Mouse (Mus musculus): ENCODE results near the gene Sox10. TPM values are rescaled to one million over a fixed set of nuclear protein-coding genes. Genes with fewer than 3 reads are reported as not detected.

The Sox10 gene
- polyA plus RNA-seq, 1 experiment: not detected

DNA sequence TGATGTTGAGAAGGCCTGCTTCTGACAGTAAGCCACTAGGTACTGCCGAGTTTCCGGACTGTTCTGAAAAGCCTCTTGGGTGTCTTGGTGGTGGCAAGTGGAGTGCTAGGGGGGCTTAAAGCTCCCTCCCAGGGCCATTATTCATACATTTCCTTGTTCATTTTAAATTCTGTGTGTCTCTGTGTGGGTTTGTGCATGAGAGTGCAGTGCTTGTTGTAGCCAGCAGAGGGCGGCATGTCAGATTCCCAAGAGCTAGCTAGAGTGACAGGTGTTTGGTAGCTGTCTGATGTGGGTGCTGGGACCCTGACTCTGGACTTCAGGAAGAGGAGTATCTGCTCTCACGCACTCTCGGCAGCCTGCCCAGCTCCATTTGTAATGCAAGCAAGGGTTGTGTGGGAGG is 36.8 kb downstream of the Sox10 start:
- TF ChIP-seq POLR2A (IDR thresholded peaks at IDR 0.05; ENCODE audit: borderline replicate concordance, low read depth, low read length) (no peak), CTCF (IDR thresholded peaks at IDR 0.05; ENCODE audit: low read depth, low read length) (peak; percentile 38; the same call in 1 of the 2 replicates)

DNA sequence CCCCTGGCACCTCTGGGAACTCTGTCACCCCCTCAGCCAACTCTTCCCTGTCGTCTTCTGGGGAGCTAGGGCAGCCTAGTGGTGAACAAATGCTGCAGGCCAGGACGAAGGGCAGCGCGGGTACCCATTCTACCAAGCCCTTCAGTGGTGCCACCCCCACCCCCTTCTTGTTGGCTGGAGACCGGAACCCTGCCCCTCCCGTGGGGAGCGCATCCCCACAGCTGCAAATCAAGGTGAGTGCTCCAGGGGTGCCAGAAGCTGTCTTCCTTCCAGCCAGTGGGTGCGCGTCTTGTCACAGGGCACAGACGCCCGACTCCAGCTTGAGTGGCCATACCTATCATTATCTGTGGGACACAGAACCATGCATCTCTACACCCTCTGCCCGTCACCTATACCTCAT is 37.9 kb downstream of the Sox10 start:
- TF ChIP-seq POLR2A (IDR thresholded peaks at IDR 0.05; ENCODE audit: borderline replicate concordance, low read depth, low read length): no peak
- no peak for TF ChIP-seq CTCF (IDR thresholded peaks at IDR 0.05; ENCODE audit: low read depth, low read length)
- H3K4me1 ChIP-seq (ENCODE audit: control insufficient read depth, insufficient read depth, low read length): no peaks in the 10 kb centered on the region

More for the DNA sequence above, 36.8 kb downstream of the Sox10 start:
- no peak overlapping the region for H3K27ac ChIP-seq (ENCODE audit: insufficient read depth, low read depth, low read length)
- H3K4me3 ChIP-seq (ENCODE audit: insufficient read depth, low read length): no peak overlapping the region
- H3K4me1 ChIP-seq (ENCODE audit: control insufficient read depth, insufficient read depth, low read length): no peaks in the 10 kb centered on the region

DNA sequence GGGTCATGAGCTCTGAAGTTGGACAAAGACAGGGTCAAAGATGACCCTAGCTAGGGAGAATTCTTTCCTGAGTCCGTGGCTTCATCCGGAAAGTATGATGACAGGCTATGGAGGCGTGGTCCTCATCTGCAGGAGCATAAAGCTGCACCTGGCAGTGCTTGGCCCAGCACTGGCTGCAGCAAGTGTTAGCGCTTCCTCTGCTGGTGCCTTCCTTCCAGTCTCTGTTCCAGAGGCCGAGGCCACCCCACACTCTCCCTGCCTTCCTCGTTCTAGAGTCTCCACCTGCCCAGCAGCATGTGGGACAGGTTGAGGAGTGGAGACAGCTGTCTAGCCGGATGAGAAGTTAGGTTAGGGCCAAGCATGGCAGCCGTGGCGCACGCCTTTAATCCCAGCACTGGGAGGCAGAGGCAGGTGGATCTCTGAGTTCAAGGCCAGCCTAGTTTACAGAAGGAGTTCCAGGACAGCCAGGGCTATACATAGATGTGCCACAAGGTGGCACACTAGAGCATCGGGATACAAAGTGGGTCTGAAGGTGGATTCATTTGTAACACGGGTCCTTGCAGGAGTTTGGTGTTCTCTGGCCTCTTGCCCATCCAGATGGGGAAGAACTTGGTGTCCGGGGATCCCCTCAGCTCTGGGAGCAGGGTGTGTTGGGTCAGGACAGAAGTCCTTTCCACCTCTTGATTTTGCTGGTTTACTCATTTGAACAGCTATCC is 38.7 kb downstream of the Sox10 start:
- H3K27ac ChIP-seq (ENCODE audit: insufficient read depth, low read depth, low read length): no peak overlapping the region
- H3K4me3 ChIP-seq (ENCODE audit: insufficient read depth, low read length): no peak overlapping the region
- H3K4me1 ChIP-seq (ENCODE audit: control insufficient read depth, insufficient read depth, low read length): no peaks in the 10 kb centered on the region
- TF ChIP-seq CTCF (IDR thresholded peaks at IDR 0.05; ENCODE audit: low read depth, low read length) (peak; percentile 40), POLR2A (IDR thresholded peaks at IDR 0.05; ENCODE audit: borderline replicate concordance, low read depth, low read length) (no peak)

More for the DNA sequence above, 37.9 kb downstream of the Sox10 start:
- Histone ChIP-seq H3K4me3 (ENCODE audit: insufficient read depth, low read length) (no peak overlapping the region), H3K27ac (ENCODE audit: insufficient read depth, low read depth, low read length) (no peak overlapping the region)

DNA sequence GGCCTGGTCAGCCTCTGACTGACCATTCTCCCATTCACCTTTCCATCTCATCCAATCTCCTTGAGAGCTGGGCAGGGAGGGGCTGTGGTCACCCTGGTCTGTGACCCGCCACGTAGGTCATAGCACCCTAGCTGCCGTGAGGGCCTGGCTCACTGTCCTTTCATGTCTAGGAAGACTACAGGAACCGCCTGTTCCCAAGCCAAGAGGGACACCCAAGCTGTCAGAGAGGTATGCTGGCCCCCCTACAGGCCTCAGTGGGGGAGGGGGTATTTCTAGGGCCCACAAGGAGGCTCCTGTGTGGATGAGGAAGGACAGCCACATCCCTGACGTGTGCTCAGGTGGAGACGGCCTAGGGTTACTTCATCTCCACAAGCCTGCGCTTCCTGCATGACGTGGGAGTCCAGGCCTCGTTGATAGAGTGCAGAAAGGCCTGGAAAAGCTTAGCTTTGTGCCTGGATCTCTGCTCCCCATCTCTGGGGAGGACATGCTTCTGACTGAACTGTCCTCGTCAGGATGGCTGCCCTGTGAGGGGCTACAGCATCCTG is 40.6 kb downstream of the Sox10 start:
- H3K27ac ChIP-seq (ENCODE audit: insufficient read depth, low read depth, low read length): no peak overlapping the region
- no peak overlapping the region for H3K4me3 ChIP-seq (ENCODE audit: insufficient read depth, low read length)
- TF ChIP-seq CTCF (IDR thresholded peaks at IDR 0.05; ENCODE audit: low read depth, low read length) (no peak), POLR2A (IDR thresholded peaks at IDR 0.05; ENCODE audit: borderline replicate concordance, low read depth, low read length) (no peak)
- H3K4me1 ChIP-seq (ENCODE audit: control insufficient read depth, insufficient read depth, low read length): no peaks in the 10 kb centered on the region

DNA sequence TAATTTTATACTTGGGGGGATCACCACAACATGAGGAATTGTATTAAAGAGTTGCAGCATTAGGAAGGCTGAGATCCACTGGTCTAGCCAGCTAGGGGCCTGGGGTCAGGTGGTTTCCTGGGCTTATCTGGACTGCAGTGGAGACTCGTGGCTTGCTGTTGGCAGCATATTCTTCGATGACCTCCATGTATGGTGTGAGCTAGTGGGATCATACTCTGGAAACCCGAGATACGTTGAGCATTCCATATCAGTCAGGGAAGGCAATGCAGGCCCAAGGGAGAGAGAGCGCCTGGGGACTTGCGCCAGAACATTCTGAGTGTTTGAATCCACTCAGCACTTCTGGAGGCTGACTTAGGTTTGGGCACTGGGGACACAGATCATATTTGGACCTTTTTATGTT is 41.3 kb downstream of the Sox10 start:
- no peak overlapping the region for H3K27ac ChIP-seq (ENCODE audit: insufficient read depth, low read depth, low read length)
- H3K4me3 ChIP-seq (ENCODE audit: insufficient read depth, low read length): no peak overlapping the region
- no peaks in the 10 kb centered on the region for H3K4me1 ChIP-seq (ENCODE audit: control insufficient read depth, insufficient read depth, low read length)
- TF ChIP-seq CTCF (IDR thresholded peaks at IDR 0.05; ENCODE audit: low read depth, low read length): no peak
- no peak for TF ChIP-seq POLR2A (IDR thresholded peaks at IDR 0.05; ENCODE audit: borderline replicate concordance, low read depth, low read length)

DNA sequence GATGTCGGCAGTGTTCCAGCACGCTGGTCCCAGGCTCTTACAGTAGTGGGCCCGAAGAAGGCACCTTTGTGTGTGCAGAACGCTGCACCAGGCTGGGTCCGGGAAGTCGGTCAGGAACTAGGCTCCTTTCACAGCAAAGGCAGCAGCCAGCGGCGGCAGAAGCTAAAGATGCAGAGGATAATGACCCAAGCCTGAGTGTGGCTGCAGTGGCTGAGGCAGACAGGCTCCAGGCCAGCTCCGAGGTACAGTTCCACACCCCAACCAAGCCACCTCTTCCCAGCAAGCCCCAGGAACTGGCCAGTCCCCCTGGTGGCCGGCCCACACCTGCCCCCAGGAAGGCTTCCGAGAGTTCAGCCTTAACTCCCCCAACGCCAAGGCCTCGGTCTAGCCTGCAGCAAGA is 42.5 kb downstream of the Sox10 start:
- Histone ChIP-seq H3K4me1 (ENCODE audit: control insufficient read depth, insufficient read depth, low read length) (no peaks in the 10 kb centered on the region), H3K4me3 (ENCODE audit: insufficient read depth, low read length) (no peak overlapping the region), H3K27ac (ENCODE audit: insufficient read depth, low read depth, low read length) (no peak overlapping the region)
- TF ChIP-seq CTCF (IDR thresholded peaks at IDR 0.05; ENCODE audit: low read depth, low read length): no peak
- TF ChIP-seq POLR2A (IDR thresholded peaks at IDR 0.05; ENCODE audit: borderline replicate concordance, low read depth, low read length): no peak

DNA sequence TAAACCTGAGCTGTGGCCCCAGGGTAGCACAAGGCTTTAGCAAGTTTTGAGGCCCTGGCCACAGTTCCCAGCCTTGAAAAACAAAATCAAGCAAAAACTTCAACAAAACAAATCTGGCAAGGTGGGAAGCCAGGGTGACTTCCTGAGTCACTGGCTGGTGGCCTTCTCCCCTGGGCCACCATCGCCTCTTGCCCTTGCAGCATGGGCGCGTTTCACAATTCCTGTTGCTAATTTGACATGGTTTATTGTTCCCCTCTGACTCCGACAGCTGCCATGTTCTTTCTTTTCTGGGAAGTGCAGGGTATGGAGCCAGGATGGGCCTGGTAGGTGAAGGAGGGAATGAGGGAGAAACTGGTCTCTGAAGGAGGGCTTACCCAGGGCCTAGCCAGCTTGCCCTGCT is 42.9 kb downstream of the Sox10 start:
- TF ChIP-seq POLR2A (IDR thresholded peaks at IDR 0.05; ENCODE audit: borderline replicate concordance, low read depth, low read length): no peak
- TF ChIP-seq CTCF (IDR thresholded peaks at IDR 0.05; ENCODE audit: low read depth, low read length): no peak
- Histone ChIP-seq H3K4me3 (ENCODE audit: insufficient read depth, low read length) (no peak overlapping the region), H3K27ac (ENCODE audit: insufficient read depth, low read depth, low read length) (no peak overlapping the region), H3K4me1 (ENCODE audit: control insufficient read depth, insufficient read depth, low read length) (no peaks in the 10 kb centered on the region)

DNA sequence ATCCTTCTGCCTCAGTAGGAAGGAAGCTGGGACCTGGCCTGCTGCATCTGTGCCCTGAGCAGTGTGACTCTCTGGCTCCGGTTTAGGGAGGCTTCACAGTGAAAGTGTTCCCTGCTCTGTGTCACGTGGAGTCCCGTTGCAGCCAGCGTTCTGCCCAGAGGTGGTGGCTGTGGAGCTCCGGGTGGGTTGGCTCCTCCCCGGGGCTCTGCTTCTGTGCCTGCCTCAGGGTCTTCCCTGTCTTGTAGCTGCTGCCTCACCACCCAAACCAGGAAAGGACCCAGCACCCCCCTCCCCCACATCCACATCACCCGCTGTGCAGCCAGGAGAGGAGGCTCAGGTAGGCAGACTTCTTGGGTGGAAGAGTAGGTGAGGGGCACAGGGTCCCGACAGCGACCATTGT is 45.5 kb downstream of the Sox10 start:
- H3K27ac ChIP-seq (ENCODE audit: insufficient read depth, low read depth, low read length): no peak overlapping the region
- H3K4me1 ChIP-seq (ENCODE audit: control insufficient read depth, insufficient read depth, low read length): no peaks in the 10 kb centered on the region
- TF ChIP-seq CTCF (IDR thresholded peaks at IDR 0.05; ENCODE audit: low read depth, low read length) (no peak), POLR2A (IDR thresholded peaks at IDR 0.05; ENCODE audit: borderline replicate concordance, low read depth, low read length) (no peak)
- no peak overlapping the region for H3K4me3 ChIP-seq (ENCODE audit: insufficient read depth, low read length)

DNA sequence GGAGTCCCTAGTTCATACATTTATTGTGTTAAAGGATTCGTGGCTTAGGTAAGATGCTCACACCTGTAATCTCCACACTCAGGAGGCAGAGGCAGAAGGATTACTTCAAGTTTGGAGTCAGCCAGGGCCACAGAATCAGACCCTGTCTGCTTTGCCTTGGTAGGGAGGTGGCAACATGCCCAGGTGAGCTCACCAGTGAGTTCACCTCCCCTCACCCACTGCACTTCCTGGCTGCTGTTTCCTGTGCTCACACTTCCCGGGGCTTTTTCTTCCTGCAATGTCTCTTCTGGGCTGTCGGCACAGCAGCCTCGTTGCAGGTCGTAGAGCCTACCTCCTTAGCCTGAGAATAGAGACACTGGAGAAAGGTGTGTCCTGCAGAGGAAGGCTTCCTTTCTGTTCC is 49.8 kb downstream of the Sox10 start:
- TF ChIP-seq CTCF (IDR thresholded peaks at IDR 0.05; ENCODE audit: low read depth, low read length) (no peak), POLR2A (IDR thresholded peaks at IDR 0.05; ENCODE audit: borderline replicate concordance, low read depth, low read length) (no peak)
- no peak overlapping the region for H3K27ac ChIP-seq (ENCODE audit: insufficient read depth, low read depth, low read length)

DNA sequence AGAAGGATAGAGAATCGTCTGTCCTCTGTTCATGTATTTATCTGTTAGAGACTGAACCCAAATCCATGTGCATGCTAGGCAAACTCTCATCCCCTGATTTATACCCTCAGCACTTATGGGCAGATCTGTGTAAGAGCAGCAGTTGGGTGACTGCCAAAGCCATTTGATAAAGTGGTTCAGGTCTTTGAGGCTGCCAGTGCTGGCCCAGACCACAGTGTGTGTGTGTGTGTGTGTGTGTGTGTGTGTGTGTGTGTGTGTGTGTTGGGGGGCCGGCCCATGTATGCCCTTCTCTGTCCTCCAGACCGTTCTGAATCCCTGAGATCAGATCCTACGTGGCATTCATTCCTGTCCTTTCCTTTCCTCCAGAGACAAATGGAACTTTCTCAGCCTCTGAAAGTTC is 53.3 kb downstream of the Sox10 start:
- no peak for TF ChIP-seq POLR2A (IDR thresholded peaks at IDR 0.05; ENCODE audit: borderline replicate concordance, low read depth, low read length)
- TF ChIP-seq CTCF (IDR thresholded peaks at IDR 0.05; ENCODE audit: low read depth, low read length): no peak
- H3K27ac ChIP-seq (ENCODE audit: insufficient read depth, low read depth, low read length): no peak overlapping the region
- peaks cover 26% of the 10 kb centered on the region for H3K4me1 ChIP-seq (ENCODE audit: control insufficient read depth, insufficient read depth, low read length)
- no peak overlapping the region for H3K4me3 ChIP-seq (ENCODE audit: insufficient read depth, low read length)

More for the DNA sequence above, 49.8 kb downstream of the Sox10 start:
- Histone ChIP-seq H3K4me1 (ENCODE audit: control insufficient read depth, insufficient read depth, low read length) (peaks cover 10% of the 10 kb centered on the region), H3K4me3 (ENCODE audit: insufficient read depth, low read length) (no peak overlapping the region)
